Comparison of ENCODE assay signal across 11 mouse cellular contexts in the genomic region with DNA sequence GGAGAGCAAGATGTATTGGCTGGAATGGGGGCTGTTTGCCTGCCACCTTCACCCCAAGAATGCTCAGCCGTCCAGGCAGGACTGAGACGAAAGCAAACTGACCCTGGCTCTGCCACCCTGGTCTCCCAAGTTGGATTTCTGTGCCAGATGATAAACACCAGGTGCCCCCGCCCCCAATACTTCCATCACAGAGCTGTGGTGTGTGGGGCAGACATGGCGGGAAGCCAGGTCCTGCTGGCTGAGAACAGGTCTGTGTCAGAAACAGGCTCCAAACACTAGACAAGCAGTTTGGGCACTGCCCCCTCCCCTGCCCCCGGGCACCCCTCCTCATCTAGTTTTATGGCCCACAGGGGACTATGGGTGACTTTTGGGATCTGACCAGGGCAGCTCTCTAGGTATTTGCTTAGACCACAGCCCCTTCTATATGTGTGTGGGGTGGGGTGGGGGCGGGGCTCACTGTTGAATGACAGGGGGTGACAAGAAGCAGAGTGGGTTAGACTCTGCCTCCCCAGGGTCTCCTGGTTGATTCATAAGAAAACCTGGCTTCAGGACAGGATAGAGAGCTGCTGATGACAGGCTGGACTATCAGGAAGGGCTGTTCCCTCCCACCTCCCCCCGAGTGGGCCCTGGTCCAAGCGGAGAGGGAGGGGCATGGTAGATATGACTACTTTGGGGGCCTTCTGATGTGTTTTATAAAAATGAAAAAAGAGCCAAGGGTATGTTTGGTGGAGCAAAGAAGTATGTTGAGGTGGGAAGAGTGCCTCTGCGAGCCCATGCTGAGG. TPM values are rescaled to one million over a fixed set of nuclear protein-coding genes. Genes with fewer than 3 reads are reported as not detected.
DNase-seq lines count a peak whose midpoint lies in the region; ATAC-seq and TF ChIP-seq lines count a peak whose summit lies in the region.
"Had no signal": no experiment of that assay in that cellular context is flagged by ENCODE, and none has a peak within 500 bp of the region (broad histone marks: within the 10 kb centered on the region; RNA-seq: fewer than 3 reads in every experiment).

No protein-coding gene starts in this region.

- H3K4me1 ChIP-seq in heart, postnatal 0 days (ENCODE audit: control insufficient read depth, insufficient read depth): peaks cover 22% of the 10 kb centered on the region
- H3K4me1 ChIP-seq in lung, embryonic 14.5 days (ENCODE audit: insufficient read depth): peaks cover 19% of the 10 kb centered on the region
- H3K4me1 ChIP-seq in lung, postnatal 0 days (ENCODE audit: insufficient read depth, low read depth, low read length): peaks cover 3% of the 10 kb centered on the region; the same call in 1 of the 2 replicates
- H3K4me1 ChIP-seq in limb, embryonic 10.5 days: peaks cover 39% of the 10 kb centered on the region

- H3K4me3 ChIP-seq in heart, postnatal 0 days (ENCODE audit: low read depth, low read length): no peak overlapping the region
- no peak overlapping the region for H3K4me3 ChIP-seq in lung, embryonic 14.5 days (ENCODE audit: low read depth, low read length)
- no peak overlapping the region for H3K4me3 ChIP-seq in lung, postnatal 0 days (ENCODE audit: low read depth, low read length)
- H3K4me3 ChIP-seq in limb, embryonic 10.5 days: no peak overlapping the region
- H3K4me3 ChIP-seq: liver, embryonic 13.5 days had no signal

- H3K9ac ChIP-seq in heart, postnatal 0 days (replicated peaks; ENCODE audit: low read depth, low read length): no peak overlapping the region
- H3K9ac ChIP-seq in lung, embryonic 14.5 days: no peak overlapping the region
- no peak overlapping the region for H3K9ac ChIP-seq in lung, postnatal 0 days (replicated peaks; ENCODE audit: low read depth)
- H3K9ac ChIP-seq: liver, embryonic 13.5 days had no signal

- TF ChIP-seq CTCF in heart, postnatal 0 days (IDR thresholded peaks at IDR 0.05; ENCODE audit: low read depth): no peak
- TF ChIP-seq CTCF in lung, embryonic 14.5 days (IDR thresholded peaks at IDR 0.05; ENCODE audit: low read depth): no peak
- no peak for TF ChIP-seq CTCF in lung, postnatal 0 days (IDR thresholded peaks at IDR 0.05)

- 26% methylated on average over 9 of the region's 9 CpGs for WGBS in heart, postnatal 0 days
- 43% methylated on average over 9 of the region's 9 CpGs for WGBS in lung, embryonic 14.5 days
- 33% methylated on average over 8 of the region's 9 CpGs for WGBS in lung, postnatal 0 days
- WGBS in limb, embryonic 10.5 days: 67% methylated on average over 9 of the region's 9 CpGs

- intact Hi-C loops in heart, postnatal 25 days (cut with DNase I): no loop called here

- no peaks in the 10 kb centered on the region for H3K9me3 ChIP-seq in heart, postnatal 0 days (replicated peaks; ENCODE audit: control insufficient read depth, low read length)
- no peaks in the 10 kb centered on the region for H3K9me3 ChIP-seq in lung, embryonic 14.5 days (ENCODE audit: low read depth, low read length)
- H3K9me3 ChIP-seq in lung, postnatal 0 days (ENCODE audit: low read length): no peaks in the 10 kb centered on the region
- H3K9me3 ChIP-seq in limb, embryonic 10.5 days (replicated peaks): no peaks in the 10 kb centered on the region
- H3K9me3 ChIP-seq: liver, embryonic 13.5 days had no signal

- peak; percentile 31; the same call in 1 of the 2 replicates for ATAC-seq in heart, postnatal 0 days (ENCODE audit: insufficient read depth, low read depth)
- peak; percentile 37 for ATAC-seq in lung, embryonic 14.5 days (ENCODE audit: insufficient read depth)
- ATAC-seq in lung, postnatal 0 days: no peak

- no peaks in the 10 kb centered on the region for H3K36me3 ChIP-seq in heart, postnatal 0 days (replicated peaks; ENCODE audit: control insufficient read depth, insufficient read depth, low read length)
- peaks cover 21% of the 10 kb centered on the region; the same call in 1 of the 2 replicates for H3K36me3 ChIP-seq in lung, embryonic 14.5 days (ENCODE audit: insufficient read depth)
- no peaks in the 10 kb centered on the region for H3K36me3 ChIP-seq in lung, postnatal 0 days (ENCODE audit: insufficient read depth, low read length)
- peaks cover 11% of the 10 kb centered on the region for H3K36me3 ChIP-seq in limb, embryonic 10.5 days
- H3K36me3 ChIP-seq: liver, embryonic 13.5 days had no signal

- peak; percentile 7 for DNase-seq in adrenal gland, postnatal 14 days
- DNase-seq in adrenal gland, postnatal 36 days: no peak
- DNase-seq in heart, postnatal 0 days (ENCODE audit: low spot score): no peak
- no peak for DNase-seq in heart, postnatal 25 days (ENCODE audit: low spot score)
- DNase-seq in lung, embryonic 14.5 days: peak; percentile 53
- no peak for DNase-seq in lung, postnatal 0 days (ENCODE audit: low spot score)
- DNase-seq in limb, embryonic 10.5 days (ENCODE audit: low spot score): no peak
- no peak for DNase-seq in adrenal gland, postnatal 4 days (ENCODE audit: low spot score in 2 of 2)
- DNase-seq: cerebellum, adult 11 months; liver, embryonic 13.5 days had no signal

- no peak overlapping the region for H3K27ac ChIP-seq in heart, postnatal 0 days (ENCODE audit: low read depth)
- H3K27ac ChIP-seq in lung, embryonic 14.5 days (ENCODE audit: low read depth): no peak overlapping the region
- H3K27ac ChIP-seq in lung, postnatal 0 days (ENCODE audit: low read length): no peak overlapping the region
- peak overlapping the region; percentile 27; the same call in 1 of the 2 replicates for H3K27ac ChIP-seq in limb, embryonic 10.5 days
- H3K27ac ChIP-seq: liver, embryonic 13.5 days had no signal

- H3K4me2 ChIP-seq in heart, postnatal 0 days (ENCODE audit: low read depth, low read length): peak overlapping the region; percentile 18
- H3K4me2 ChIP-seq in lung, embryonic 14.5 days: peak overlapping the region; percentile 29; the same call in 1 of the 2 replicates
- no peak overlapping the region for H3K4me2 ChIP-seq in lung, postnatal 0 days (replicated peaks; ENCODE audit: low read depth, low read length)
- H3K4me2 ChIP-seq: liver, embryonic 13.5 days had no signal

- TF ChIP-seq EP300 in heart, postnatal 0 days (IDR thresholded peaks at IDR 0.05; ENCODE audit: low read depth): no peak
- no peak for TF ChIP-seq EP300 in lung, postnatal 0 days (IDR thresholded peaks at IDR 0.05)

- H3K27me3 ChIP-seq in heart, postnatal 0 days (ENCODE audit: control insufficient read depth, insufficient read depth, low read length): peaks cover 28% of the 10 kb centered on the region
- H3K27me3 ChIP-seq in lung, embryonic 14.5 days (ENCODE audit: insufficient read depth, low read length): 0 out of 2 replicates have a peak, but pooled peaks cover 3% of the 10 kb centered on the region
- H3K27me3 ChIP-seq in lung, postnatal 0 days (replicated peaks; ENCODE audit: insufficient read depth, low read length): no peaks in the 10 kb centered on the region; the same call in 1 of the 2 replicates
- H3K27me3 ChIP-seq in limb, embryonic 10.5 days (ENCODE audit: low read depth, poor library complexity, severe bottlenecking): peaks cover 40% of the 10 kb centered on the region

RNA-seq across cellular contexts. Expression of gene Rflna, which starts 3.0 kb away (rescaled TPM):
- 3.7 and 5.3 TPM in 2 replicates for total RNA-seq in adrenal gland, postnatal 14 days (2021)
- 1 to 10 TPM; 3.2 to 7.7 TPM for total RNA-seq in adrenal gland, postnatal 36 days (2021)
- total RNA-seq in heart, postnatal 0 days (2014; rRNA removed; ENCODE audit: low replicate concordance): not detected in 2 replicates
- polyA plus RNA-seq in heart, postnatal 0 days (2015; fragmentation: Nextera tagmentation; extraction: Ambion mirVana): 0.73 and 0.85 TPM in 2 replicates
- under 1 TPM; 0.26 to 0.31 TPM for total RNA-seq in heart, postnatal 25 days (2021)
- 7.4 and 9.3 TPM in 2 replicates for polyA plus RNA-seq in lung, embryonic 14.5 days (2014; fragmentation: Nextera tagmentation; extraction: Ambion mirVana)
- 15.6 and 17.1 TPM in 2 replicates for polyA plus RNA-seq in lung, postnatal 0 days (2015; fragmentation: Nextera tagmentation; extraction: Ambion mirVana)
- 1.1 and 4.5 TPM in 2 replicates for polyA plus RNA-seq in limb, embryonic 10.5 days (2016; fragmentation: Nextera tagmentation; extraction: Ambion mirVana)
- 1 to 10 TPM; 5.0 to 5.2 TPM for total RNA-seq in adrenal gland, postnatal 4 days (2021)
- total RNA-seq: megakaryocyte, adult 5-6 weeks had no signal

Comparison
In these comparisons a context has a peak if more than half of its experiments do, and no peak if none do; other contexts are left out.
1. DNase-seq: peak in adrenal gland, postnatal 14 days (single experiment) and lung, embryonic 14.5 days (single experiment); none in adrenal gland, postnatal 36 days (0 of 2), heart, postnatal 0 days (single experiment), heart, postnatal 25 days (single experiment), lung, postnatal 0 days (single experiment), limb, embryonic 10.5 days (single experiment) and adrenal gland, postnatal 4 days (0 of 2).